Mouse (Mus musculus) testis, postnatal 14 days (tissue): ENCODE measurements around the gene Sptb.
A peak's percentile ranks its signal among the peaks of the same experiment; 100 is the strongest.

Experiments used
- DNase-seq: peaks from one replicate; pipeline ENCODE4 v3.0.0; 2021; ENCODE audit warnings: low spot score

Sptb gene

DNA sequence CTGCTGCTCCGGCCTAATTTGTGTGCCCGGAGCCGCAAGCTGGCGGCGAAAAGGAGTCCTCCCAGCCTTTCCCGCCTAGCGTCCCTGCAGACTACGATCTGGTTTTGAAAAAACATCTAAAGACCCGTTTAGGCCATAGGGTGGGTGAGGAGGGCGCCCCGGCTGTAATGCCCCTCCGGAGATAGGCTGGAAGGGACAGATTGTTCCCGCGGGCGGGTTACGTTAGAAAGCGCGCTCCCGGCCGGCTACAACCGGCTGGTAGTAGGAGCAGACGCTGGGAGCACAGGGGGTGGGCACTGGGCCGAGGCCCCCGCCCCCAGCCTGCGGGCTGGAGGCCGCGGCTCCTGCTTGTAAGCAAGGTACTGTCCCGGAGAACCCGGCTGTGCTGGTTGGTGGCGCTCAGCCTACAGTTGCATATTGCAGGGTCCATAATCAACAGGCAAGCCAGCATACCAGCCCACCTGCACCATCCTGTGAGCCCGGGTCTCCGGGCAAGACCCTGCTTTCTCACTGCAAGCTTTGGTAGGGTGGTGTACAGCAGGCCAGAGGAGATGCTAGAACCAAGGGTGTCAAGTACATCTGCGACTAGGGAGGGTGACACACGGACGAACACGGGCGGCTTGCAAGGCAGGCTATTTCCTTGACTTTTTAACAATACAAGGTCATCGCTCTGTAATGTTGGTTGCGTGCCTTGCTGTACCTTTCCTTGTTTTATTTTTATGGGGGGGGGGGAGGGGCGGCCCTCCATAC is at the start of gene Sptb:
TSS of gene Sptb (minus strand) at position 197 of the 750 bp plus-strand sequence.
- peak; percentile 58 for DNase-seq

DNA sequence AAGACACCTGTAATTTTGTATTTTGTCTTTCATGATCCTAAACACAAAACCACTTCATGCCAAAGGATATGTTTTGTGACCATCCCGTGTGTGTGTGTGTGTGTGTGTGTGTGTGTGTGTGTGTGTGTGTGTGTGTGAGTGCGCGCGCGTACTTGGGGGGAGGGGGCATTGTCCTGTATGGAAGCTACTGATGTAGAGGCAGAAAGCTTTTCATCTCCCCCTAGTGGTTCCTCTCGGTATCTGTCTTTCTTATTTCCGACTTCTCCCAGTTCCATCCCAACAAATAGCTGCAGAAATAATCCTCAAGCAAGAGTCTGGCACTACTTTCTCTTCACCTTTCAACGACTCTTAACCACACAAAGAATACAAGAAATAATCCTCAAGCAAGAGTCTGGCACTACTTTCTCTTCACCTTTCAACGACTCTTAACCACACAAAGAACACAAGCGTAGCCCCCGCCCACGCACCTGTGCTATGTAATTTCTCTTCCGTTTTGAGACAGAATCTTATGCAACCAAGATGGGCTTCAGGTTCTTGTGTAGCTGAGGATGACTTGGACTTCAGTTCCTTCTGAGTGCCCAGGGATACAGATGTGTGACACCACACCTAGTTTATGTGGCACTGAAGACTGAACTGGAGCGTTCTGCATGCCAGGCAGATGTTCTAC is 42.4 kb upstream of the Sptb start:
- DNase-seq = no peak

DNA sequence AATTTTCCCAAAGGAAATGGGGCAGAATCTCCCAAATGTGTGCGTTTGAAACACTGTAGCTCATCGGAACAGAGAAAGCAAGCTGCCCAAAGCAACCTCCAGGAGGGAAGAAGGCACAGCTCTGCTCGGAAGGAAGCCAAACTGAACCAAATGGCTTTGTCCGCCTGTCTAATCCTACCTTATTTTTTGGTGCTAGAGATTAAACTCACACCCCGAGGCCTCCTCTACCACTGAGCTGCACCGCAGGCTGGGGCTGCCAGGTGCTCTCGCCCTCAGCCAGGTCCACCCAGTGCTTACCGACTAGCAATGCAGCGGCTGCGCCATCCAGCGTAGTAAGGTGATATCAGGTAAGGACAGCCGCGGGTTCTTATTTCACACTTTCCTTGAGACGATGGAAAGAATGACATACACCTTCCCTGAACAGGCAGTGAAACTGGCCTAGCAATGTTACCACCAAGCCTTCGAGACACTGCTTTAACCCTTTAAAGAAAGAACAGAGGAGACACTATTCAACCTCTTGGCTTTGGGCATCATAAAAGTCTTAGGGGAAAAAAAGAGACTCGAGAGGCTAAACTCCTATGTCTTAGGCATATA is 40.6 kb upstream of the Sptb start:
- DNase-seq = no peak

DNA sequence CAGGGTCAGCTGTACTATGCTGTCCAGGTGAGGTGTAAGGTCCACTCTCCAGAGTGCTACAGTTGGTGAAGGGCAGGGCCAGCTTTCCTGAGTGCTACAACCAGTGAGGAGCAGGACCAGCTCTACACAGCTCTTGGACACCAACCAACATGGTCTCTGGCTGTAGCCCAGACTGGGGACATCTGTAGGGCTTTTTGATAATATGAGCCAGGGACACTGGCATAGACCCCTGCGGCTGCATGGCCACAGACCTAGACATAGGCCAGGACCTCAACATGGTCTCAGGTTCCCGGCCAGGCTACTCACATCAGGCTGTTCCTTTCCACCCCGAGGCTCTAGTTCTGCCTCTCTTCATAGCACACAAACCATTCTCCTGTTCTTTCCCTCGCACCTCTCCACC is 17.6 kb upstream of the Sptb start:
- no peak for DNase-seq

DNA sequence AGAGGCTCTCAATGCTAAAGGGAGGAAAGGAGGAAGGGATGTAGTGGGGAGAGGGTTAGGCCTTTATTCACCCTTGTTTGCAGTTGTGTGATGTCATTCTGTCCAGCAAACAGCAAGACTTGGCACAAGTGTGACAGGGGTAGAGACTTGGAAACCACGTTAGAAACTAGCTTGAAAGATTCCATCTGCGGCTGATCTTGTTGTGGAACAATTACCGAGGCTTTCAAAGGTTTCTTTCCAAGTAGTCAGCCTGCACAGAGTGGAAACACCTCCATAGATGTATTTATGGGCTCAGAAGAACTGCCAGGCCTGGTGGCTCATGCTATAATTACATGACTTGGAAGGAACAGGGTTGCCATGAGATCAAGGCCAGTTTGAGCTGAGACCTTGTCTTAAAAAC is 11.7 kb upstream of the Sptb start:
- DNase-seq = no peak

- DNase-seq = no peak
Measured at GRCm38 (mm10) chr12:76720572-76720971, 10.2 kb upstream of the Sptb start.

DNA sequence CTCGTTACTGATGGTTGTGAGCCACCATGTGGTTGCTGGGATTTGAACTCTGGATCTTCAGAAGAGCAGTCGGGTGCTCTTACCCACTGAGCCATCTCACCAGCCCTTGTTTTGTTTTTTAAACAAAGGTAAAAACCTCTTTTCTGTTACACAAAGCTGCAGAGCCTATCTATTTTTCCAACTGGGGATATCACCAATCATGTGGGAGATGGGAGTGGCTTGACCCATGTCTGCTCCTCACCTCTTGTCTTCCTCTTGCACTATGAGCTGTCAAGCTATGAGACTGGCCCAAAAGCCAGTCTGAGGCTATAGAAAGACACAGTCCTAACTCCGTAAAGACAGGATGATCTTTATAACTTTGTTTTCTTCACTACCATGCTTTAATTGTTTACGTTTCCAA is 8.0 kb upstream of the Sptb start:
- no peak for DNase-seq

- peak; percentile 79 for DNase-seq
Measured at GRCm38 (mm10) chr12:76709795-76710350, 474 bp downstream of the Sptb start.

DNA sequence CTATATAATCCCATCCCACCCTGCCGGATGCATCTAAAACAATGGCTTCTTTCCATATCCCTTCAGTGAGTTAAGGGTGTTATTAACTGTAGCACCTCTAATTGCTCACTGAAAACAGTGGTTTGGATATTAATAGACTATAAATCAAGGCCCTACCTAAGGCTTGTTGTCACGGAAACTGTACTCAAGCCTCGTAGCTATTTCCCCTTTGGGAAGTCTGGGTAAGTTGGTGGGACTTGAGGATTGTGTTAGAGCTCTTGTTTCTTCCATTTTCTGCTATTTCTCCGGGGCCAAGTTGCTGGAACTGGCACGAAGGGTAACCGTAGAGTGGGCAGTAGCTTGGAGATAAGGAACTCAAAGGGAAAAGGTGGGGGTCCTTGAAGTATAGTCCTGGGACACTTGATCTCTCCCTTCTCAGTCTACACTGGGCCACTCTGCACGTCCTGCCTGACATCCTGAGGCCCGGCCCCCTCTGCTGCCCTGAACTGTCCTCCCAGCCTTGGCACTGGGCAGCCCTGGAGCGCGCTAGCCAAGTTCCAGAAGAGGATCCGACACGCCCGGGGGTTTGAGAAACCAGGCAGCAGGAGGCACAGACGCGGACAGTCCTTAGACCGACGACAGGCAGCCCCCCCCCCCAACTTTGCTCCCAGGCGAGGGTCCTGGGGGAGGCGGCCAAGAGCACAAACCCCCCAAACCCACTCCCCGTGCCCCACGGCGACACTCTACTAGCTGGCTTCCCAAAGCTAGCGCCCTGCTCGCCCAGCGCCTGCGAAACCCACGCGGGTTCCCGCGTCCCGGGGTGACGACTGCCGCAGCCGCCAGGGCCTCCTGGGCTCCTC is 1.2 kb downstream of the Sptb start:
- peak; percentile 21 for DNase-seq

DNA sequence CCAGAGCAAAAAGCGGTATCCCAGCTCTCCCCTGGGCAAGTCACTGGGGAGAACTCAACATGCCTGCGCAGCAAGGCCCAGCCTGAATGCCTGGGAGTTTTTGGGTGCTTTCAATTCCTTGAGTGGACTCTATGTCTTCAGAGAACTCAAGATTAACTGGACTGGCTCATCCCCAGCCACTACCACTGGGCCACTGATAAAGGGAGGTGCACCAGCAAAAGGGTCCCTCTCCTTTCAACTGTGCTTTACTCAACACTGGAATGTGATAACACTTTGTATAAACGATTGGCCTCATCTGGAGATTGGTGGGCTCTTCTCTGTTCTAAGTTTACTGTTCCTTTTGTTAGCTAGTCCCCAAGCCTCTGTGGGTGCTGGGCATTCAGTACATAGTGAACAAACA is 2.2 kb downstream of the Sptb start:
- DNase-seq = no peak

GRCm38 (mm10) chr12:76696380-76696935 is 13.9 kb downstream of the Sptb start:
- DNase-seq = no peak

DNA sequence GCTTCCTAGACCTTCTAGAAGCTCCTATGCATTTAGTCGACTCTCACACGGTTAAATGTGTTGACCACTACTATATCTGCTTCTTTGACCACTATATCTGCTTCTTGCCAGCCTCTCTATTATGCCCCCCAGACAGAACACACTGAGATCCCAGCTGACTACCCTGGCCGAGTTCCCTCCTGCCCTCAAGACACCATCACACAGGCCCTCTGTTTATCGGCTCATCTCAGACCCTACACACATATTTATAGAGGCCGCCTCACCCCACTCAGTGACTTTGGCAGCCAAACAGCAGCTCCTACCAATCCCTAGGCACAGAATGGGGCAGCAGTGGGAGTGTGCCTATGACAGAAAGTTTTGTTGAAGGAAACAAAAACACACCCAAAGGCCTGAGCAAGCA is 14.6 kb downstream of the Sptb start:
- no peak for DNase-seq

- peak; percentile 15 for DNase-seq
Measured at GRCm38 (mm10) chr12:76694801-76695505, 15.4 kb downstream of the Sptb start.

DNA sequence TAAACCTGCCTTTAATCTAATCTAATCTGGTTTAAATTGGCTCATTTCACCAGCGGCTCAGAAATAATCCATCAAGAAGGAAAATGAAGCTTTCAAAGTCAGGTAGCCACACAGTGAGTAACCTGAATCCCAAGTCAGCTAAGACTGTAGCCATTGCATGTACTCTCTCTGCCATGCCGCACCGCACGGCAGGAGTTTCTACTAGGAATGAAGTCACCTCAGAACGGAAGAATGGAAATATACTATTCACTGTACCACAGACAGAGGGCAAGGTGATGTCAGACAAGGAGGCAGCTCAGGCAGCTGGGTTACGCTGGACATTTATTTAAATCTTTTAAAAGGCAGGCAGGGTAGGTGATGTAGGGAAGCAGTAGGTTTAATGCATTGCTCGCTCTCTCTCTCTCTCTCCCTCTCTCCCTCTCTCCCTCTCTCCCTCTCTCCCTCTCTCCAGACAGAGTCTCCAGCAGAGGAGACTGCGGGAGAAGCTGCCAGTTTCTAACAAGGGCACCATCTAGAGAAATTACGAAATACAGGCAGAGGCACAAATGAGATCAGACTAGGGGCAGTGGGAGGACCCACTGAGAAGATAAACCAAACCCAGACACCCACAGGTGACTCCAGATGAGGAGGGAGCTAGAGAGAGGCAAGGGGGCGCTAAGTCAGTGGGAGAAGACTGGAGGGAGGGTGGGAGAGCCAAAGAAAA is 22.7 kb downstream of the Sptb start:
- no peak for DNase-seq

- no peak for DNase-seq
Measured at GRCm38 (mm10) chr12:76685647-76686046, 24.7 kb downstream of the Sptb start.

DNA sequence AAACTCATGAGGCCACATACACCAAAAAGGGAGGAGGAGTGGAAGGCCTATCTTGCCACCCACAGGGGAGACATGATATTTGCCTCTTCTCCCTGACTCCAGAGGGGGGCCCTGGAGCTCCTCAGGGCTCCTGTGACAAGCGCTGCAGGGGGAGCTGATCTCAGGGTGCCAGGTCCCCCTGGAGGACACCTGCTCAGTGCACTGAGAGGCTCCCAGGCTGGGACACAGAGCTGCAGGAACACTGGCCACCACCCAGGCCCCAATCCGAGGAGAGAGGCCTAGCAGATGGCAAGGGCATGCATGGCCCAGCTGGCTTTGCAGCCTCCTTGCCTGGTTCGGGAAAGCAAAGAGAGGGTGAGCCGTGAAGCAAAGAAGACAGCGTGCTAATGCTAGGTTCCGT is 25.9 kb downstream of the Sptb start:
- DNase-seq = no peak

- DNase-seq = no peak
Measured at GRCm38 (mm10) chr12:76681937-76682336, 28.4 kb downstream of the Sptb start.

DNA sequence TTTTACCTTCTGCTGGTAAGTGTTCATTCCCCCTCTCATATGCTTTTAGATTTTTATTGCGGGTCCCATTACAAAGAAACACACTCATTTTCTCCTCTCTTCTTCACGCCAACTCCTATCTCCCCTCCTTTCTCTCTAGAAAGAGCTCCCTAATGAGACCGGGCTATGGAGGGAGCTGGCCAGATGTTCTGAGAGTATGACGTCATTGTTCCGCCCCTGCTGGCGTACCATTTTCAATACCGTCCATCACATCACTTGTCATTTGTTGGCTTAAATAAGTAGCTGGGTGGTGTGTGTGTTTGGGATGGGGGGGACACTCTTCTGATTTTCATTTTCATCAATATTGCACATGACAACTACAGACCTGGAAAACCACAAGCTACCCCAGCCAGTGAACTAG is 33.3 kb downstream of the Sptb start:
- no peak for DNase-seq

DNA sequence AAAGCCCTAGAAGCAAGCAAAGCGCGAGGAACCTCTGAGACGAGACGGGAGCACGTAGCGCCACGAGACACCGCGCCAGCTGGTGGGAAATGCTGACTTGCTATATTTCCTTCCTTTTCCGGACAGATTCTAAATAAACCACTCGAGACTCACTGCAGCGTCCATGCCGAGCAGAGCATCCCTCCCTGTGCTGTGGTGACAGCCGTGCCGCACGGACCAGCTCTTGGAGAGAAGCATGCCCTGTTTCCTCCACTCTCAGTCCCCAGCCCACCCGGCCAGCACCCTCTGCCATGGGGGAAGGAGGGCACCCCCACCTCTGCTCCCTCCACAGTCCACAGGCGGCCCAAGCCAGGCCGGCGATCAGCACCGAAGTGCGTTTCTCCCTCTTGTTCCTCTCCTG is 33.9 kb downstream of the Sptb start:
- no peak for DNase-seq

DNA sequence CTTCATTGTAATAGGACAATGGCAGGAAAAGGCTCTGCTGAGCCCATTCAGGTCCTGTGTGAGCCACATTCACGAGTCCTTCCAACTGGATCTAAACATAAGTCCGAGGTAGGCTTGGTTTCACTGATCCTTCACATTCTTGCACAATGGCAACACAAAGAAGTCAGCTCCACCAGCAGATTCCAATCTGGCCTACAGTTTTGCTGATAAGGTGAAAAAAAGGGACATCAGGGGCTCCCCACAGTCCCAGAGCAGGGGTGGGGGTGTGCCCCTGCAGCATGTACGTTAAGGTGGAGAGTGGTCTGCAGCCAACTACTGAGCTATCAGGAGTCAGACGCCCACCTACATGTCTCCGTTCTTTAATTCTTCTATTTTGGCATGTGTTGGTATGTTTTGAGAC is 35.0 kb downstream of the Sptb start:
- no peak for DNase-seq

GRCm38 (mm10) chr12:76673794-76674222 is 36.5 kb downstream of the Sptb start:
- peak; percentile 62 for DNase-seq
